Comparison of ENCODE assay signal across 22 mouse cellular contexts in the genomic region with DNA sequence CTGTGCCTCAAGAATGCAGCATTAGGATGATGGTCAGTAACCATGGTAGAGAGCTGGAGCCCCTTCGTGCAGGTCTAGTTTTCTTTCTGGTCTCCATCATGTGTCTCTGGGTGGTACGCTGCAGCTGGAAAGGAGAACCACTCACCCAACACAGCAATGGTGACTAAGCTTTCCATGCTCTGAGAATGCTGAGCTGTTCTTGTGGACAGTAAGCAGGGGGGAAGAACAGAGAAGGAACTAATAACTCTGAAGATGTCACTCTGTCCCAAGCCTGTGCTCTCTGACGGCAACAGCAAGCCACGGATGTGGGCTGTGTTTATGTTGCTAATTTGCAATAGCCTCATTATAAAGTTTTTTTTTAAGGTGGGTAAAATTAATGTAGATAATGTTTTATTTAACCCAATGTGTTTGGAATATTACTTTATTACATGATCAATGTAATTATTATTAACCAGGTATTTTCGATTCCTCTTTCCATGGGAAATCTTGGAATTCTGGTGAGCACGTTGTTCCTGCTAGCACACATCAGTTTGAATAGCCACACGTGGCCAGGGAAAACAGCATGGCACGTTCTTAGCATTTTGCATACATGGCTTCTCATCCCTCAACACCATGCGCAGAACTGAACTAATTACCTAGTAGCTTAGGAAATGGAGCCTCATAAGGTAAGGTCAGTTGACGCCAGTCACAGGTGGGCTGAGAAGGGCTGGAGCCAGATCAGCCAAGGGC.
DNase-seq lines count a peak whose midpoint lies in the region; ATAC-seq and TF ChIP-seq lines count a peak whose summit lies in the region.
"Had no signal": no experiment of that assay in that cellular context is flagged by ENCODE, and none has a peak within 500 bp of the region (broad histone marks: within the 10 kb centered on the region; RNA-seq: fewer than 3 reads in every experiment).

No protein-coding gene starts in this region.

- in situ Hi-C loops in CH12.LX (cut with MboI; ENCODE audit: low pct_ligation_motif_present, low pct_unique_long_range_greater_than_20kb, low sequenced_read_pairs): no loop called here

- ATAC-seq in liver, embryonic 12.5 days: no peak
- peak; percentile 66 to 74 for ATAC-seq in hematopoietic stem cell, adult 5-6 weeks (replicated peaks in 1 of 2; ENCODE audit: insufficient read depth in 1 of 2, low FRiP score in 2 of 2, low TSS enrichment in 1 of 2, low read depth in 1 of 2, poor library complexity in 2 of 2, severe bottlenecking in 2 of 2)
- peak; percentile 76 for ATAC-seq in neutrophil, adult 5-6 weeks (ENCODE audit: extremely low read depth, insufficient number of reproducible peaks, low FRiP score, poor library complexity, severe bottlenecking)
- ATAC-seq: forebrain, postnatal 0 days; midbrain, embryonic 16.5 days; Patski had no signal

- H3K36me3 ChIP-seq in liver, adult 2 months (ENCODE audit: control insufficient read depth, insufficient read depth, low read length): no peaks in the 10 kb centered on the region
- H3K36me3 ChIP-seq in liver, embryonic 12.5 days: no peaks in the 10 kb centered on the region
- H3K36me3 ChIP-seq in CH12.LX (replicated peaks in 1 of 2; ENCODE audit: control insufficient read depth in 1 of 2, insufficient read depth in 1 of 2, low read length in 1 of 2): peaks cover 0 to 7% of the 10 kb centered on the region in 2 experiments
- H3K36me3 ChIP-seq: liver, embryonic 13.5 days; lung, embryonic 15.5 days had no signal

- DNase-seq in liver, adult 2 months (ENCODE audit: extremely low read depth, low read depth, low spot score): peak; percentile 44
- DNase-seq in CH12.LX (ENCODE audit: extremely low read depth): peak; percentile 84
- DNase-seq in ovary, adult 18-20 months (ENCODE audit: low spot score): no peak
- DNase-seq in left cerebral cortex, adult 8-10 months (ENCODE audit: low spot score in 2 of 2): no peak
- no peak for DNase-seq in left cerebral cortex, postnatal 4 days
- DNase-seq: adrenal gland, adult 8-10 months; cerebellum, adult 11-12 months; embryo, embryonic 11 days; forebrain, postnatal 0 days; heart, postnatal 4 days; kidney, adult 18-20 months; kidney, postnatal 10 days; liver, embryonic 13.5 days had no signal

- TF ChIP-seq POLR2A in liver, adult 2 months (IDR thresholded peaks at IDR 0.05; ENCODE audit: extremely low read depth, insufficient read depth, low read length): no peak
- TF ChIP-seq POLR2A in CH12.LX (IDR thresholded peaks at IDR 0.05; ENCODE audit: low read depth, low read length): no peak; the same call in 1 of the 2 replicates

- H3K4me2 ChIP-seq in liver, embryonic 12.5 days: no peak overlapping the region
- H3K4me2 ChIP-seq in CH12.LX (ENCODE audit: insufficient read depth, low read depth, poor library complexity, severe bottlenecking): 0 out of 2 replicates have a peak overlapping the region, but pooled peaks have one; percentile 2
- H3K4me2 ChIP-seq: liver, embryonic 13.5 days; lung, embryonic 15.5 days had no signal

- no peaks in the 10 kb centered on the region for H3K79me2 ChIP-seq in liver, adult 2 months (ENCODE audit: control insufficient read depth, insufficient read depth, low read length)
- H3K79me2 ChIP-seq in CH12.LX (replicated peaks; ENCODE audit: control insufficient read depth, extremely low read depth, insufficient read depth, poor library complexity, severe bottlenecking): peaks cover 7% of the 10 kb centered on the region

- 91% methylated on average over 10 of the region's 10 CpGs for WGBS in liver, adult 2 months
- 59% methylated on average over 10 of the region's 10 CpGs for WGBS in liver, embryonic 12.5 days (ENCODE audit: insufficient replicate concordance)

- peak; percentile 14 for TF ChIP-seq RAD21 in CH12.LX (IDR thresholded peaks at IDR 0.05; ENCODE audit: low read depth, low read length)

- H3K9me3 ChIP-seq in liver, embryonic 12.5 days (replicated peaks): no peaks in the 10 kb centered on the region
- H3K9me3 ChIP-seq in CH12.LX (replicated peaks; ENCODE audit: low read length): no peaks in the 10 kb centered on the region
- H3K9me3 ChIP-seq: limb, embryonic 10.5 days; liver, embryonic 13.5 days; lung, embryonic 15.5 days had no signal

- peaks cover 11% of the 10 kb centered on the region for H3K4me1 ChIP-seq in liver, adult 2 months (ENCODE audit: control insufficient read depth, insufficient read depth, low read length)
- no peaks in the 10 kb centered on the region; the same call in 1 of the 2 replicates for H3K4me1 ChIP-seq in liver, embryonic 12.5 days
- H3K4me1 ChIP-seq in CH12.LX (ENCODE audit: control insufficient read depth in 1 of 2, insufficient read depth in 2 of 2): peaks cover 60 to 98% of the 10 kb centered on the region in 2 experiments

- intact Hi-C loops in left cerebral cortex, postnatal 4 days (cut with DNase I): no loop called here

- no peaks in the 10 kb centered on the region for H3K27me3 ChIP-seq in liver, adult 2 months (ENCODE audit: control insufficient read depth, insufficient read depth, low read length)
- H3K27me3 ChIP-seq in liver, embryonic 12.5 days (replicated peaks): peaks cover 5% of the 10 kb centered on the region; the same call in 1 of the 2 replicates
- no peaks in the 10 kb centered on the region for H3K27me3 ChIP-seq in CH12.LX (replicated peaks)
- H3K27me3 ChIP-seq: liver, embryonic 13.5 days; lung, embryonic 15.5 days; Patski had no signal

- no peak overlapping the region for H3K27ac ChIP-seq in liver, adult 2 months (replicated peaks; ENCODE audit: insufficient read depth, low read depth, low read length)
- no peak overlapping the region for H3K27ac ChIP-seq in liver, embryonic 12.5 days
- peak overlapping the region; percentile 56 for H3K27ac ChIP-seq in CH12.LX (ENCODE audit: insufficient read depth, low read depth)
- H3K27ac ChIP-seq: limb, embryonic 10.5 days; liver, embryonic 13.5 days; lung, embryonic 15.5 days had no signal

- dilution Hi-C loops in CH12.LX (cut with MboI; ENCODE audit: extremely low pct_ligation_motif_present, extremely low pct_unique_long_range_greater_than_20kb, low sequenced_read_pairs): no loop called here

- peak; percentile 61 for TF ChIP-seq EP300 in CH12.LX (IDR thresholded peaks at IDR 0.05; ENCODE audit: low read length)

- no peak overlapping the region for H3K4me3 ChIP-seq in liver, adult 2 months (ENCODE audit: insufficient read depth, low read depth, low read length)
- no peak overlapping the region for H3K4me3 ChIP-seq in liver, embryonic 12.5 days
- H3K4me3 ChIP-seq in CH12.LX (replicated peaks in 1 of 3; ENCODE audit: low read depth in 2 of 3, low read length in 2 of 3, poor library complexity in 1 of 3): no peak overlapping the region
- H3K4me3 ChIP-seq: layer of hippocampus, adult 2 months; limb, embryonic 10.5 days; liver, embryonic 13.5 days; lung, embryonic 15.5 days; megakaryocyte, embryonic 14.5 days had no signal

- H3K9ac ChIP-seq in liver, adult 2 months (ENCODE audit: low read depth, low read length): no peak overlapping the region
- H3K9ac ChIP-seq in liver, embryonic 12.5 days: no peak overlapping the region
- 0 out of 2 replicates have a peak overlapping the region, but pooled peaks have one; percentile 7 for H3K9ac ChIP-seq in CH12.LX (ENCODE audit: insufficient read depth, low read depth)
- H3K9ac ChIP-seq: forebrain, postnatal 0 days; liver, embryonic 13.5 days; lung, embryonic 15.5 days had no signal

- no peak for TF ChIP-seq CTCF in liver, adult 2 months (IDR thresholded peaks at IDR 0.05; ENCODE audit: low read depth, low read length)
- no peak for TF ChIP-seq CTCF in CH12.LX (conservative IDR thresholded peaks at IDR 0.05 in 1 of 2, IDR thresholded peaks at IDR 0.05 in 1 of 2; ENCODE audit: low read depth in 2 of 2, low read length in 2 of 2)

TF ChIP-seq in CH12.LX, 34 proteins besides CTCF, POLR2A, EP300 and RAD21 (continues in another document):
- TF ChIP-seq MAZ (IDR thresholded peaks at IDR 0.05; ENCODE audit: low read depth, low read length) (peak; percentile 53; the same call in 1 of the 2 replicates), MXI1 (IDR thresholded peaks at IDR 0.05; ENCODE audit: low read depth, low read length) (peak; percentile 52; the same call in 1 of the 2 replicates), NRF1 (IDR thresholded peaks at IDR 0.05; ENCODE audit: low read depth, low read length) (no peak), JUND (conservative IDR thresholded peaks at IDR 0.05; ENCODE audit: low read depth, low read length) (0 out of 2 replicates have a peak, but pooled peaks have one; percentile 40), ETS1 (conservative IDR thresholded peaks at IDR 0.05; ENCODE audit: low read depth, low read length) (peak; percentile 85), MEF2A (IDR thresholded peaks at IDR 0.05; ENCODE audit: borderline replicate concordance, low read depth, low read length) (peak; percentile 58), CHD1 (IDR thresholded peaks at IDR 0.05; ENCODE audit: low read depth, low read length) (no peak), E2F4 (IDR thresholded peaks at IDR 0.05; ENCODE audit: insufficient replicate concordance, low read depth, low read length) (no peak), HCFC1 (IDR thresholded peaks at IDR 0.05; ENCODE audit: low read depth, low read length) (no peak), TCF12 (IDR thresholded peaks at IDR 0.05; ENCODE audit: low read depth, low read length) (peak; percentile 51; the same call in 1 of the 2 replicates), TBP (conservative IDR thresholded peaks at IDR 0.05; ENCODE audit: low read depth, low read length) (peak; percentile 61; the same call in 1 of the 2 replicates), RCOR1 (conservative IDR thresholded peaks at IDR 0.05; ENCODE audit: low read depth, low read length) (no peak), USF2 (conservative IDR thresholded peaks at IDR 0.05; ENCODE audit: low read depth, low read length) (no peak), MYC (IDR thresholded peaks at IDR 0.05; ENCODE audit: low read depth, low read length) (peak; percentile 33; the same call in 1 of the 2 replicates), JUN (IDR thresholded peaks at IDR 0.05; ENCODE audit: insufficient read depth, low read depth, low read length) (0 out of 2 replicates have a peak, but pooled peaks have one; percentile 6), IRF4 (IDR thresholded peaks at IDR 0.05; ENCODE audit: low read depth, low read length) (peak; percentile 35; the same call in 1 of the 2 replicates), CHD2 (IDR thresholded peaks at IDR 0.05; ENCODE audit: low read length) (no peak), ZNF384 (IDR thresholded peaks at IDR 0.05; ENCODE audit: low read depth, low read length) (peak; percentile 61), UBTF (IDR thresholded peaks at IDR 0.05; ENCODE audit: low read depth, low read length) (no peak), NELFE (IDR thresholded peaks at IDR 0.05; ENCODE audit: low read depth, low read length) (no peak), BHLHE40 (IDR thresholded peaks at IDR 0.05; ENCODE audit: low read depth, low read length) (peak; percentile 53; the same call in 1 of the 2 replicates), SIN3A (IDR thresholded peaks at IDR 0.05; ENCODE audit: low read length) (peak; percentile 24; the same call in 1 of the 2 replicates), POLR2AphosphoS2 (IDR thresholded peaks at IDR 0.05; ENCODE audit: low read depth, low read length) (no peak)

Comparison
In these comparisons a context has a peak if more than half of its experiments do, and no peak if none do; other contexts are left out.
1. DNase-seq: peak in liver, adult 2 months (single experiment) and CH12.LX (single experiment); none in ovary, adult 18-20 months (single experiment), left cerebral cortex, adult 8-10 months (0 of 2) and left cerebral cortex, postnatal 4 days (single experiment).